Mouse (Mus musculus): ENCODE measurements around the gene Ccdc144b.

GRCm38 (mm10) chr3:35963401-35963800 is 89.9 kb downstream of the Ccdc144b start:
- TF ChIP-seq CTCF (IDR thresholded peaks at IDR 0.05; ENCODE audit: control insufficient read depth, insufficient read depth, insufficient read length) (no peak), USF1 (IDR thresholded peaks at IDR 0.05; ENCODE audit: low read depth) (no peak)
